Mouse (Mus musculus) gastrocnemius, postnatal 4 days (tissue): ENCODE data around the gene Zfr2. TPM values are rescaled to one million over a fixed set of nuclear protein-coding genes. Genes with fewer than 3 reads are reported as not detected.

Source experiments
- DNase-seq, 2 experiments: peaks; one replicate each; pipeline ENCODE4 v3.0.0; 2021 to 2022; ENCODE audit warnings: low spot score in 2 of 2, mixed read lengths in 2 of 2
- total RNA-seq, 2 experiments: library from RNA; stranded (reverse); gene quantifications; 2 replicates each; pipeline ENCODE4 v1.2.3; 2021

The Zfr2 gene
- total RNA-seq, 2 experiments from 2014 or later = 4.3 to 5.6 TPM

DNA sequence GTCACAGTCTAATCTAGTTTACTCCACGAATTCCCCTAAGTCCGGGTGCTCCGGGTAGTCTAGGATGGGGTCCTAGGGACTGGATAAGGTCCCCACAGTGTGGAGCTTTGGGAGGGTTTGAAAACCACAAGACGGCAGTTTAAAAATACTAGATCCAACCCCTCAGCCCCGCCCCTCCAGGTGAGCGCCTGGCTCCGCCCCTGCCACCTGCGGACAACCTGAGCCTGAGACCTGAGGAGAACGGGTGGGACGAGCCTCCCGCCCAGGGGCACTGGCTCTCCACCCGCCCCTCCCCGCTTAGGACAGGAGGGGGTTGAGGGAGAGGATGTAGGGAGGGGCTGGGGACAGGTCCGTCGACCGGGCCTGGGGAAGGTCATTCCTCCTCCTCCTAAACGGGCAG, 51.8 kb downstream of the Zfr2 start:
- no peak for DNase-seq

DNA sequence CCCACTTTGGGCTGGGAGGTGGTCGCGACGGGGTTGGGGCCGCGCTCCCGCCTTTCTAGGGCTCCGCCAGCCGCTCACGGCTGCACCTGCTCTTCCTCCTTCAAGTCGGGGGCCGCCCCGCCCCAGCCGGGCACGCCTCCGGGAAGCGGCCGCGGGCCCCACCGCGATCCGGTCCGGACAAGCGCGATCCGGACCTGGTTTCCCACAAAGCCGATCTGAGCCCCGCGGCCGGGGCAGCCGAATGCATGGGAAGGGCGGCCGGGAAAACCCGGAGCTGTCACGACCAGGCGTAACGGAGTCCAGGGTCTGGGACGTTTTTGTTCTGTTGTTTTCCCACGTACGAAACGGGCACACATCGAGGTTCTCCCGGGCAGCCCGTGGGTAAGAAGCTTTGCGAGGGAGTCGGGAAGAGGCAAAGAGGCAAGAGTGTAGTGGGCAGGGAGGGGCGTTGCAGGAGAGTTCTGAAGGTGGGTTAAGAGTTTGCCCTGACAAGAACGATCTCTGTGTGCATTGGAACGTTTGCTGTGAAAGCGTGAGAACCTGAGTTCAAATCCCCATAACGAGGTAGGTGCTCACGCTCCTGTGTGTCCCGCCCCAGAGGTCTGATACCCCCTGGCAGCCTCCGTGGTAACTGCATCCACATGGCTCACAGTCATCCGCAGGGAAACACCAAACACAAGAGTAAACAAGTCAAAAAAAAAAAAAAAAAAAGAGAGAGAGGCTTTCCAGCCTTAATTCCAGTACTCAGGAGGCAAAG, 52.9 kb downstream of the Zfr2 start:
- peak; percentile 84 to 89 for DNase-seq

DNA sequence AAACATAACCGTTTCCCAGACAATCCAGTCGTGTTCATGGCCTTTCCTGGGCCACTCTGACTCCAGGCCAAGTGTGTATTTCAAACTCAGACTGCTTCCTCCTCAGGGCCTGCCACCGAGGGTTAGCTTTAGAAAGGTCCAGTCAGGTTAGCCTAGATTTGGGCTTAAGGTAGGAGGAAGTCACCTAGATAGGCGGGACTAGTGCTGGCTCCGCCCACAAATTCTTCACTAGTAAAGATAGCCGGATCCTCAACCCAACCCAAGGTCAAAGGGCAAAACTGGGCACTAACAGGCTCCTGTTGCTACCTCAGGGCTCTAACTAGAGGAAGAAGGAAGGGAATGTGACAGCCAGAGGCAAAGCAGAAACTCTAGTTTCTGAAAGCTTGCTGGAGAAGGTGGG, 53.6 kb downstream of the Zfr2 start:
- no peak for DNase-seq

DNA sequence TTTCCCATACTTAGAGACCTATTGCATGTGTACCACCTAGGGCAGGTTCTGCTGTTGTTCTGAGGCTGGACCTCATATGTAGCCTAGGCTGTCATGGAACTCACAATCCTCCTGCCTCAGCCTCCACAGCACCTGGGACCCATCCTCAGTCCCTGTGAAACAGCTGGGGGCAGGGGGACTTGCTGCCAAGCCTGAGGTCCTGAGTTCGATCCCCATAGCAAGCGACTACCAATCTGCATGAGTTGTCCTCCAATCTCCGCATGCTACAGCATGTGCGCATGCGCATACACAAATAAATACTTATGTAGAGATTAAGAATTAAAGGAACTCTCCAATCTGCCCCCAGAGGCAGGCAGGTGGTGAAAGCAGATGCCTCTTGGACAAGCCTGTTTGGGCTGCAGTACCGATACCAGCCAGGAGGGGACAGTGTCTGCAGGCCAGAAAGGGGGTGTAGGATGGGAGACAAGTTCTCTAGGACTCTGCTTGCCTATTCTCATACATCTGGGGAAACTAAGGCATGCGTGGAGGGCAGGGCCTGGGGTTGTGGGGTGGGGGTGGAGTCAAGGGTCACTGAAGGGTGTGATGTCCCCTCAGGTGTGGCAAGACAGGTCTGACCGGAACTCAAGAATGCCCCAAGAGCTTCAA, 54.7 kb downstream of the Zfr2 start:
- DNase-seq = no peak

DNA sequence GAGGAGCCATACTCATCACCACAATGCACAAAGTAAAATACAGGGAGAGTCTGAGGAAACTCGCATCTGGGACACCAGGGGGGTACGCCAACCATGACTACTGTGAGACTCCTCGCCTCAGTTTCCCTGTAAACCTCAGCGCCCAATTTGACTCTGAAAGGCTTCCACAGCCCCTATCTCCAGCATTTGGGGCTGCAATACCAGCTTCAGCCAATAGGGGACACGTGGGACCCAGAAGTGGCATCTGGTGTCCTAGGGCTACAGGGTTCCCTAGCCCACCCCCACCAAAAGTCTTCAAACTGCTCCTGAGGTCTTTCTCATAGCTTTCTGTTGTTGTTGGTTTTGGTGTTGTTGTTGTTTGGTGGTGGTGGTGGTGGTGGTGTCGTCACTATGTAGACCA, 55.6 kb downstream of the Zfr2 start:
- DNase-seq = no peak

DNA sequence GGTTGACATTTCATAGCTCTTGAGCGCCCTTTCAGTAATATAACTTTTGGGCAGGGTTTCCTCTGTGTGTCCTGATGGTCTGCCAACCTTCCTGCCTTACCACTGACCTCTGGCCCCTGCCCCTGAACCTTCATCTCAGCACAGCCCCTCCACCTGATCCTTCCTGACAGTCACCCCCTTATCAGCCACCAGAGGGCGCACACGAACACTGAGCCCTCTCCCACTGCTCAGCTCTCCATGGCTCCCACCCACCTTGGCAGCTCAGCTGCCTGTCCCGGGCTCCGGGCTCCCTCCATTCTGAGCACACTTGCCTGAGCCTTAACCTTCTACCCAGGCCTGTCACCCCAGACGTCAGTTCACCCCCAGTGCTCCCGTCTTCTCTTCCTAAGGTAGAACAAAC, 56.3 kb downstream of the Zfr2 start:
- peak; percentile 50 to 66 for DNase-seq

DNA sequence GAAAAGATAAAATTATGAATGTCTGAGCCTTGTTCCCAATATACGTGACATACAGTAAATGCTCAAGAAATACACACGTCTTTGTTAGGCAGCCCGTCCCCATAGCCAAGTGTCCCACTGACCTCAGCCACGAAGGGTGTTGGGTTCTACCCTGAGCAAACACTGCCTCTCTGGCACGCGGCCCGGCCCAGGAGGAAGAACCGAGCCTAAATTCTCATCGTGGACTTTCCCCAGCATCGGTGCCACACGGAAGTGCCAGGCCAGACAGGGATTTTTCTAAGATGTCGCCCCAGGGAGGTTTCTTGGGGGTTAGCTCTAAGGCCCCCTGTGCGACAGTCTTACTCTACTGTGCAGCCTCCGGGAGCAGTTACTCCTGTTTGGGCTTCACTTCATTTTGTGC, 56.9 kb downstream of the Zfr2 start:
- no peak for DNase-seq

DNA sequence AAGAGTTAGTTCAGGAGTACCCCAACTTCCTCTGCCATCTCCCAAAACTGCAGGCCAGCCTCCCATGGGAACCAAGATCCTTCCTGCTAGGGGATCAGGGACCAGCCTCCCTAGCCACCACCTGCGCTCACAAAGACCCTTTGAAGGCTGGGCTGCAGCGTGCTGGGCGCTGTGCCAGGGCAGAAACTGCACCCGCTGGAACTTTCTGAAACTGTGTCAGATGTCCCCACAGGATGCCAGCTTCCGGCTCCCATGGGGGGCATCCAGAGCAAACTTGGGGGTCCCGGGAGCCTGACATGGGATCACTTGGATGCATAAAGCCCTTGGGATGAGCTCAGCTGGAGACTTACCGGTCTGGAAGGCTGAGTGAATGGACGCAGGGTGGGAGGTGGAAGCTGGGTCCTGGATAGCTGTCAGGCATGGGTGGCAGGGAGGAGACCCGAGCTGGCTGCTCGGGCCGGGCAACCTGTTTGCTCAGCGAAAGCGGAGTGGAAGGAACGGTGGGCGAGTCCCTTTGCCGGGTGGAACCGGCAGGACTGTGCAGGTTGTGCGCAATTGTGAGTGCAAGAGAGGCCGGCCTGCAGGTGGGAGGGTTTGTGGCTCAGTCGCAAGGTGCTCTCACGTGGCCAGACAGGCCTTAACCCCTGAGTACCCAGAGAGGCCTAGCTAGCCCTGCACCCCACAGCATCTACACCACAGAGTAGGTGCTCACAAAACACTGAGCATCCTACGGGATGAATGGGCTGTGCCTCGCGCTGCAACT, 57.9 kb downstream of the Zfr2 start:
- no peak for DNase-seq

DNA sequence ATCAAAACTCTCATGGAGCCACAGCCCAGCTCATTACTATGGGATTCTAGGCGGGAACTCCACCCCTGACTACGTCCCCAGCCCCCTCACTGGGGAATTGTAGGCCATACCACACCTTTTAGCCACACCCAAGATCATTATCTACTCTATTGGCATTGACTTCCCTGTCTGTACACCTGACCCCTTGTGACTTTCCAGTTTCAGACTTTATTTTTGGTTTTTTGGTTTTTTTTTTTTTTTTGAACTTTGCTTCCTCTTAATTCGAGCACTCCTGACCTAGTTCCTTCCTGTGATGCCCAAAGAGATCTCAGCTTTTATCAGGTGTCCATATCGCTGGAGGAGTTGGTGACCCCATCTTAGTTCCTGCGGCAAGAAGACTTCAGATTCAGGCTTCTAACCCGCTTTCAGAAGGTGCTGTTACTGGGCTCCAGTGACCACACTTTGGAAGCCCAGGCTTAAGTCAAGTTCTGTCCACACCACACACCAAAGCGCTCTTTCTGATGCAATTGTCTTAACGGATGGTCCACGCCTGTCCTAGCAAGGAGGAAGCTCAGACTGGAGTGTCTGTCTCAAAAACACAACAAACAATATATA, 58.7 kb downstream of the Zfr2 start, which contains the start of gene Tjp3:
Tjp3 (minus strand) TSS at position 71 of the 594 bp plus-strand sequence.
- DNase-seq = no peak

DNA sequence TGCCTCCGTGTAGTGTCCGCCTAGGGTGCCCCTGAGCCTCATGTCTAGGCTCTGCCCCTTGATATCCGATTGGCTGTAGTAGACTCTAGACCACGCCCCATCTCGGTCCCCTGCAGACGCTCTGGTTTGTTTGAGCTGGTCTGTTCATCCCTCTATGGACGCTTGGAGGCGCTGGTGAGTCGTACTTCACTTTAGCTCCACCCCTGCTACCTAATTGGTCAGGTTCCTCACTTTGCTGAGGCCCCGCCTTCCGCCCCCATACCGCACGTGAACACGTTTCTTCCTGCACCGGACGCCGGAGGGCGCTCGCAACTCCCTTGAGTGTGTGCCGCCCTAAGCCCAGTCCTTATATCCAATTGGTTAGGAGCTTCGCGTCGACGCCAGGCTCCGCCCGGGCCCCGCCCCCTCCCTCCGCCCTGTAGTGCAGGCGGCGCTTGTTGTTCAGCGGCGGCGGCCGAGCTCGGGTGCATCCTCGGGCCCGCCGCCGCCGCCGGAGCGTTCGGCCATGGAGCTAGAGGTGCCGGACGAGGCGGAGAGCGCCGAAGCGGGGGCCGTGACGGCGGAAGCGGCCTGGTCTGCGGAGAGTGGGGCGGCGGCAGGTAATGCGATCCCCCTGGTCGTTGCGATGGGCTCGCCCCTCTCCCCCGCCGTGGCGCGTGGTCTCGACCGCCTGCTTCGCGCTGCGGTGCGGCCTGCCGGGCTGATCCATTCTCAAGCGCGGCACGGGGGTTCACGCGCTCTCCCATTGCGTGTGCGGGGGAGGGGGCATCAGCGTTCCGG, 59.8 kb downstream of the Zfr2 start, which contains the start of gene Pip5k1c:
Pip5k1c (plus strand) TSS at position 410 of the 780 bp plus-strand sequence.
- peak; percentile 97 to 98 for DNase-seq

DNA sequence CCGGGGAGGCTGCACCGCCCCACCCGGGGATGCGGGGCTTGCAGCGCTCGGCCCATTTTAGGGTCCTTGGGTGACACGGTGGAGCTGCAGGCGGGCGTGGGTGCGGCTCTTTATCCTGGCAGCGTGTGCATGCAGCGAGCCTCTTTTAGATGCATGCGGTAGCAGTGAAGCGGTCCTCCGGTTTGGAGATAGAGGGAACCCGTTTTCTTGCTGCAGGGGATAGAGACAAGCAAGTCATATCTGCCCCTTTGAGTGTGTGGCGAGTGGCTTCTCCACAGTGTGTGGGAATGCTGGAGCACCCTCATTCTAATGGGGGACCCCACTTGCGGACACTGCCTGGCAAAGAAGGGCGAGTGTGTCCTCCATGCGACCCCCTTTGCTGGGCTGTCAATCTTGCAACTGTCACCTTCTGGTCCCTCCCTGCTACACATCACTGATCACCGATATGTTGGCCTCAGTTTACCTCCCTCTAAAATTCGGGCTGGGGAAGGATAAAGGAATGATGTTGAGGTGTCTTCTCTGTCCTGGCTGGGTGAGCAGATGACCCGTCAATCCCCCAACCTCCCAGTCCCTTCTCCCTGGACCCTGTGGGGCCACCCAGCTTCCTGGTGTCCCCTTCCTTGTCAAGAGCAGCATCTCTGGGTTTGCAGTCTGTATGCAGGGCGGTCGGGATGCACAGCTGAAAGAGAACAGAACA, 60.5 kb downstream of the Zfr2 start:
- no peak for DNase-seq

DNA sequence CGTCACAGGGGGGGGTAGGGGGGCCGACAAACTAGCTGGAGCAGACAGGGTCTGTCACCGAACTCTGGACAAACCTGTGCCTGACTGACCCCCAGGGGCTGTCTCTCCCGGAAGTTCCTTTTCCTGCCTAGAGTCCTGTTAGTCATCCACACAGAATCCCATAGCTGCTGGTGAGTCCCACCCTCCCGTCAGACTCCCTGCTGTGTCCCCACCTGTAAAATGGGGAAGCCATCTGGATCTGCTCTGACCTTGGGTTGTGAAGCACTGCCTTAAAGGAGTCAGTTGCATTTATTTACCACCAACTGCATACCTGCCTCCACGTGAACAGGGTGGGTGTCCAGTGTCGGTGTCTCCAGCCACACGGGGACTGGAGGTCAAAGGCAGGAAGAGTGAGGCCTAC, 61.5 kb downstream of the Zfr2 start:
- no peak for DNase-seq

DNA sequence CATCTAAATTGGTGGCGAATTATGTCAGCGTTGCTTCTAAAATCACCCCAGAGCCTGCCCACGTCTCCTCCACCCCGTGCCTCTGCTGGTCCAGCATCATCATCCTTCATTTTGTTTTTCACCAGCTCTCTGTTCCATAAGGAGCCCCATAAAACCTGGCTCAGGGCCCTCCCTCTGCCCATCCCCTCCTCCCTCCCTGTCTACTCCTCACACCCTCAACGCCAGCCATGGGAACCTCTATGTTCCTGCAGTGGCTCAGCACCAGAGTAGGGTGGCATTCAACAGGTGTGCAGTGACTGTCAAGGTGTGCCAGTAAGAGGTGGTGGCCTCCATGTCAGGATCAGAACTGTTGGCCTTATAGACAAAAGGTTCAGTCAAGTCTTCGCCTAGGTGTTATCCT, 62.2 kb downstream of the Zfr2 start:
- DNase-seq = no peak

DNA sequence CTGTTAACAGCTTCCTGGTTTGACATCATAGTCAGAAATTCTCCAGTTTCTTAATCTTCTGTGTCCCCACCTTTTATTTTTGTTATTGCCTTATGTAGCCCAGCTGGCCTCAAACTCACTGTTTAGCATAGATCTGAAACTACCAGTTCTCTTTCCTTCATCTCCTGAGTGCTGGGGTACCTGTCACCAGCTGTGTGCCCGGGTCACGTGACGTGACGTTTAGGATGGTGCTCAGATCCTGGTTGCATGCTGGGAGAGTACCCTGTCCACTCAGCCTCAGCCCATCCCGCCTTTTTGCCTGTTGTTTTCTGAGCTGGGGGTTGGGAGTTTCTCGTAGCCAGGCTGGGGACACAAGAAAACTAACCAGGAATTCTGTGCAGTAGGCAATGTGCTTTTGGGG, 64.3 kb downstream of the Zfr2 start:
- no peak for DNase-seq

DNA sequence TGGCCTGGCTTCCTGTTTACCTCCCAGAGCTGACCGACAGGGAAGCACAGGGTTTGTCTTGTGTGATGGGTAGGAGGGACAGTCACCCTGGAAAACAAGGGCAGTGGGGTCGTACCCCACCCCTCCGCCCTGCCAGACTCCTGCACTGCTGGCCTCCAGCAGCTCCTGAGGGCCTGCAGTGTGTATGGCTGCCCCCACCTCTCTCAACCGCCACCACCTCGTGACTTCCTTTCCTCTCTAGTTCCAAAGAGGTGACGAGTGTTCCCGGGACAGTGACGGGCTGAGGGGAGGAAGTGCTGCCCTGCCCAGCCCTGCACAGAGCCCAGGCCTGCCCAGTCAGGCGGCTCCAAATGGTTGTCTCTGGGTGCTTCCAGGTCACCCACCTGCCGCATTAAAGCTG, 64.9 kb downstream of the Zfr2 start:
- DNase-seq = no peak

DNA sequence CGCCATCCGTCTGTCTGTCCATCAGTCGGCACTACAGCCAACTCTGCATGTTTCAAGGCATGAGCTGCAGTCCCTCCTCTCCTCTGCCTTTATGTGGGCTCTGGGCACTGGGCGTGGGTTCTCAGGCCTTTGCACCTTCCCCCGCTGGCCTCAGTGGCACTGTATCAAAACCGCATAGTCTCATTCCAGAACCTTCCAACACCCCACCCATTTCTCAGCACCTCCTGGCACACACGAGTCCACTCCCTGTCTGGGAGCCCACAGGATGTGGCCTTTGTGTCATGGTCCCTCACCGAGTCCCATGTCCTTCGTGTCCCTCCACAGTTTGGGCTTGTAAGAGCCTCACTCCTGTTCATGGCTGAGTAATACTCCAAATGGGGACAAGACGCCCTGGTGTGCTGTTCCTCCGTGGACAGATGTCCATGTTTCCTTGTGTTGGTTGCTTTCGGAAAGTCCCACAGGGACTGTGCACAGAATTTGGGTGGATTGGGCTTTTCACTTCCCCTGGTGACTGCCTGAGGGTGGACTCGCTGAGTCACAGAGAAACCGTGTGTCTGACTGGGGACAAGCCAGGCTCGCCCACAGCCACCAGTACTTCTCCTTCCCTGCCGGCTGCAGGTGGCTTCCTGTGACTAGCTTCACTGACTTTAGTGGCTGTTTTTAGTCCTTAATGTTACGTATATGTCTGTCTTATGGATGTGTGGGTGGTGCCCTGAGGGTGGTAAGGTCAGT, 65.6 kb downstream of the Zfr2 start:
- no peak for DNase-seq

DNA sequence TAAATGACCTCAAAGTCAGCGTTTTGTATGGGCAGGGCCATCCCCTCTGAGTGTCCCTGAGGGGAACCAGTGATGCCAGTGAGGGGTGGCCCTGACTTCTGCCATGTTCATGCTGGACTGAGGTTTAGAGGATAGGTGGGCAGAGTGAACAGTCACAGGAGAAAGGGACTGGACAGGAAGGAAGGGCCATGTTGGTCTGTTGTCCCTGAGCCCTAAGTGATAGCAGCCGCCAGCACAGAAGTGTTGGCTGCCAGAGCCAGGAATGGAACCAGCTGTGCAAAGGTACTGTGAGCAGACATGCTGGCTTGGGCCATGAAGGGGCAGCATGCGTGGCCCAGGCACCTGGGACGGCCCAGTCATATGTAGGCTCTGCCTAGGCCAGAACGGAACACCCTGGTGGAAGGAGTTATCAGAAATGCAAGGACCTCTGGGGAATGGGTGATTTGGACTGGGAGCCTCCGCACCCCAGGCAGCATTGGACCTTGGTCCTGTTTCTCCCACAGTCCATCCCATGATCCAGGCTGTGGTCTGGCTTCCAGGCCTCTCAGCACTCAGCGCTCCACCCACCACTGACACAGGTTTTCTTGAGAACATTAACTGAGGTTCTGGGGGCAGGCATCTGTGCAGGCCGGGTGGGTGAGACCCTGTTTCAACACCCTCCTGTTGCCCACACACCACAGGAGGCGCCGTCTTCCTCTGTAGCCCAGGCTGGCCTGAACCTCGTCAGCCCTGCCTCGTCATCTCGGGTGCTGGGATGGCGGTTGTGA, 66.8 kb downstream of the Zfr2 start:
- DNase-seq = no peak

DNA sequence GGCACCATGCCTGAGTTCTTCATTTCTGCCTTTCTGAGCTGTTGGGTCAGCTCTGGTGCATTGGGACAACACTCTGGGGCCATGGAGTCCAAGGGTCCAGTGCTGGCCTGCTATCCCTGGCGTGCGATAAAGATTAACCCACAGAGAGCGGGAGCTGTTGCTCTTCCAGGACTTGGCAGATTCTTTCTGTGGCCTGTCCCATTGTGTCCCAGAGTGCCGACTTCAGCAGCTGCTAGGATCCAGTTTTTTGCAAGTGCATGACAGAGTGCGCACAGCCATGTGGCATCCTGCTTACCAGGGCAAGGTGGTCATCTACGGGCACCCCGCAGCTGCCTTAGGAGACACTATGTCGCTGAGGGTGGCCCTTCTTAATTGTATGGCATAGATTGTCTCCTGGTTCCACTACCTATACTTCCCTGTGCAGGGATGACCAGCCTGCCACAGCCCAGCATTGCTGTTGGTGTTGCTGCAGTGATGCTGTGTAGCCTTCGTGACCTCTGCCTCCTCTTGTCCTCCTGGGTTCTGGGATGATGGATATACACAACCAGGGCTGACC, 67.5 kb downstream of the Zfr2 start:
- no peak for DNase-seq

DNA sequence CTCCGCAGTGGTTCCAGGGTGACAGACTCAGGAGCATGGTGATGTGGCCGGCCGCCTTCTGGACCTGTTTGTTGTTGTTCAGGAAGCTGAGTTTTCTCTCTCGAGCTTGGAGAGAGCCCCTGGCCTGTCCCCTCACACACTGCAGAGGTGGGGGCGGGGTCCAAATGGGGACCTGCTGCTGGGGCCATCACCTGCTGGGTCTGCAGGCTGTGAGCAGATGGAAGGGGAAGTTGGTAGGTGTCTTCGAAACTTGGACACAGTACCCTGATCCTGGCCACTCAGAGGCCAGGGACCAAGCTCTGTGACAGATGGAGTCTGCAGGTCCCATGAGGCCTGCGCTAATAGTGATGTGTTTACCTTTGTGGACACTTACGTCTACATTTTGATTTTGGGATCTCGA, 68.4 kb downstream of the Zfr2 start:
- DNase-seq = no peak
